Mouse (Mus musculus): ENCODE measurements around the gene Cblb. TPM values are rescaled to one million over a fixed set of nuclear protein-coding genes. Genes with fewer than 3 reads are reported as not detected.

The Cblb gene
- polyA plus RNA-seq, 1 experiment from 2014 or later, result 31.5 TPM

- no peaks in the 10 kb centered on the region for H3K4me1 ChIP-seq
- no peak overlapping the region for H3K4me2 ChIP-seq (replicated peaks)
- no peak overlapping the region for H3K9ac ChIP-seq
- H3K36me3 ChIP-seq, result peaks cover 46% of the 10 kb centered on the region
- H3K4me3 ChIP-seq, result no peak overlapping the region
- H3K9me3 ChIP-seq, result no peaks in the 10 kb centered on the region
- H3K27ac ChIP-seq, result no peak overlapping the region
- ATAC-seq (ENCODE audit: low FRiP score, low read depth), result no peak
- H3K27me3 ChIP-seq (replicated peaks), result no peaks in the 10 kb centered on the region
- 91% methylated on average over 5 of the region's 5 CpGs for WGBS
These were observed 159.7 kb downstream of the Cblb start for GRCm38 (mm10) chr16:52190714-52191113.

- H3K36me3 ChIP-seq, result peaks cover 43% of the 10 kb centered on the region
- ATAC-seq (ENCODE audit: low FRiP score, low read depth), result no peak
- WGBS, result 89% methylated on average over 5 of the region's 5 CpGs
These were observed 163.0 kb downstream of the Cblb start for GRCm38 (mm10) chr16:52194040-52194439.

GRCm38 (mm10) chr16:52194866-52195265, 163.8 kb downstream of the Cblb start:
- no peak overlapping the region for H3K9ac ChIP-seq
- no peaks in the 10 kb centered on the region for H3K9me3 ChIP-seq
- no peak overlapping the region for H3K4me2 ChIP-seq (replicated peaks)
- H3K27me3 ChIP-seq (replicated peaks), result no peaks in the 10 kb centered on the region
- WGBS, result 91% methylated on average over 3 of the region's 3 CpGs
- H3K27ac ChIP-seq, result no peak overlapping the region
- ATAC-seq (ENCODE audit: low FRiP score, low read depth), result no peak
- no peaks in the 10 kb centered on the region for H3K4me1 ChIP-seq
- no peak overlapping the region for H3K4me3 ChIP-seq
- peaks cover 37% of the 10 kb centered on the region for H3K36me3 ChIP-seq

More at GRCm38 (mm10) chr16:52194040-52194439, 163.0 kb downstream of the Cblb start:
- no peaks in the 10 kb centered on the region for H3K27me3 ChIP-seq (replicated peaks)
- H3K4me2 ChIP-seq (replicated peaks), result no peak overlapping the region
- no peak overlapping the region for H3K9ac ChIP-seq
- H3K9me3 ChIP-seq, result no peaks in the 10 kb centered on the region
- no peak overlapping the region for H3K27ac ChIP-seq
- H3K4me1 ChIP-seq, result no peaks in the 10 kb centered on the region
- H3K4me3 ChIP-seq, result no peak overlapping the region

GRCm38 (mm10) chr16:52200107-52200506, 169.1 kb downstream of the Cblb start:
- ATAC-seq (ENCODE audit: low FRiP score, low read depth), result no peak
- no peak overlapping the region for H3K27ac ChIP-seq
- H3K4me2 ChIP-seq (replicated peaks), result no peak overlapping the region
- no peaks in the 10 kb centered on the region for H3K4me1 ChIP-seq
- H3K9me3 ChIP-seq, result no peaks in the 10 kb centered on the region
- WGBS, result 93% methylated on average over 7 of the region's 7 CpGs
- no peak overlapping the region for H3K4me3 ChIP-seq
- H3K27me3 ChIP-seq (replicated peaks), result no peaks in the 10 kb centered on the region
- H3K9ac ChIP-seq, result no peak overlapping the region
- H3K36me3 ChIP-seq, result peaks cover 19% of the 10 kb centered on the region

GRCm38 (mm10) chr16:52210844-52211606, 180.0 kb downstream of the Cblb start:
- Histone ChIP-seq H3K27me3 (replicated peaks) (no peaks in the 10 kb centered on the region), H3K36me3 (no peaks in the 10 kb centered on the region), H3K4me3 (no peak overlapping the region), H3K4me1 (no peaks in the 10 kb centered on the region), H3K9me3 (no peaks in the 10 kb centered on the region), H3K4me2 (replicated peaks) (no peak overlapping the region), H3K27ac (no peak overlapping the region), H3K9ac (no peak overlapping the region)
- WGBS, result 66% methylated on average over 8 of the region's 8 CpGs
- ATAC-seq (ENCODE audit: low FRiP score, low read depth), result no peak

GRCm38 (mm10) chr16:52219069-52219468, 188.0 kb downstream of the Cblb start:
- H3K4me3 ChIP-seq, result no peak overlapping the region
- H3K4me2 ChIP-seq (replicated peaks), result no peak overlapping the region
- no peaks in the 10 kb centered on the region for H3K9me3 ChIP-seq
- H3K9ac ChIP-seq, result no peak overlapping the region
- H3K27me3 ChIP-seq (replicated peaks), result no peaks in the 10 kb centered on the region
- H3K4me1 ChIP-seq, result no peaks in the 10 kb centered on the region
- H3K27ac ChIP-seq, result no peak overlapping the region
- no peak for ATAC-seq (ENCODE audit: low FRiP score, low read depth)
- H3K36me3 ChIP-seq, result no peaks in the 10 kb centered on the region
- 20% methylated on average over 2 of the region's 2 CpGs for WGBS

- no peak overlapping the region for H3K9ac ChIP-seq
- no peak overlapping the region for H3K4me3 ChIP-seq
- H3K4me2 ChIP-seq (replicated peaks), result no peak overlapping the region
- no peak overlapping the region for H3K27ac ChIP-seq
- no peaks in the 10 kb centered on the region for H3K9me3 ChIP-seq
- no peaks in the 10 kb centered on the region for H3K4me1 ChIP-seq
- no peaks in the 10 kb centered on the region for H3K27me3 ChIP-seq (replicated peaks)
- WGBS, result 73% methylated on average over 4 of the region's 4 CpGs
- ATAC-seq (ENCODE audit: low FRiP score, low read depth), result no peak
- no peaks in the 10 kb centered on the region for H3K36me3 ChIP-seq
These were observed 191.9 kb downstream of the Cblb start for GRCm38 (mm10) chr16:52222896-52223295.

GRCm38 (mm10) chr16:52229446-52229845, 198.4 kb downstream of the Cblb start:
- WGBS, result 76% methylated on average over 7 of the region's 7 CpGs
- Histone ChIP-seq H3K9me3 (no peaks in the 10 kb centered on the region), H3K27ac (no peak overlapping the region), H3K36me3 (no peaks in the 10 kb centered on the region), H3K9ac (no peak overlapping the region), H3K4me3 (no peak overlapping the region), H3K4me2 (replicated peaks) (no peak overlapping the region), H3K4me1 (no peaks in the 10 kb centered on the region), H3K27me3 (replicated peaks) (no peaks in the 10 kb centered on the region)
- no peak for ATAC-seq (ENCODE audit: low FRiP score, low read depth)

GRCm38 (mm10) chr16:52229930-52230329, 198.9 kb downstream of the Cblb start:
- 70% methylated on average over 2 of the region's 2 CpGs for WGBS
- H3K4me2 ChIP-seq (replicated peaks), result no peak overlapping the region

GRCm38 (mm10) chr16:52242144-52242543, 211.1 kb downstream of the Cblb start:
- no peak overlapping the region for H3K9ac ChIP-seq
- no peaks in the 10 kb centered on the region for H3K4me1 ChIP-seq
- H3K36me3 ChIP-seq, result no peaks in the 10 kb centered on the region
- no peak overlapping the region for H3K4me2 ChIP-seq (replicated peaks)
- H3K27me3 ChIP-seq (replicated peaks), result no peaks in the 10 kb centered on the region
- H3K9me3 ChIP-seq, result no peaks in the 10 kb centered on the region
- H3K4me3 ChIP-seq, result no peak overlapping the region
- WGBS, result 76% methylated on average over 2 of the region's 2 CpGs
- H3K27ac ChIP-seq, result no peak overlapping the region
- no peak for ATAC-seq (ENCODE audit: low FRiP score, low read depth)

More at GRCm38 (mm10) chr16:52229930-52230329, 198.9 kb downstream of the Cblb start:
- H3K27ac ChIP-seq, result no peak overlapping the region
- H3K9me3 ChIP-seq, result no peaks in the 10 kb centered on the region
- no peak for ATAC-seq (ENCODE audit: low FRiP score, low read depth)
- no peak overlapping the region for H3K4me3 ChIP-seq
- no peaks in the 10 kb centered on the region for H3K36me3 ChIP-seq
- H3K4me1 ChIP-seq, result no peaks in the 10 kb centered on the region
- H3K9ac ChIP-seq, result no peak overlapping the region
- H3K27me3 ChIP-seq (replicated peaks), result no peaks in the 10 kb centered on the region

GRCm38 (mm10) chr16:52243421-52243973, 212.5 kb downstream of the Cblb start:
- H3K9me3 ChIP-seq, result no peaks in the 10 kb centered on the region
- H3K36me3 ChIP-seq, result no peaks in the 10 kb centered on the region
- H3K4me2 ChIP-seq (replicated peaks), result no peak overlapping the region
- no peak overlapping the region for H3K9ac ChIP-seq
- no peak overlapping the region for H3K4me3 ChIP-seq
- H3K4me1 ChIP-seq, result no peaks in the 10 kb centered on the region
- no peak for ATAC-seq (ENCODE audit: low FRiP score, low read depth)
- H3K27me3 ChIP-seq (replicated peaks), result no peaks in the 10 kb centered on the region
- no peak overlapping the region for H3K27ac ChIP-seq
- WGBS, result 87% methylated on average over 4 of the region's 4 CpGs

- no peaks in the 10 kb centered on the region for H3K4me1 ChIP-seq
- no peak overlapping the region for H3K4me2 ChIP-seq (replicated peaks)
- no peaks in the 10 kb centered on the region for H3K9me3 ChIP-seq
- H3K36me3 ChIP-seq, result no peaks in the 10 kb centered on the region
- no peak overlapping the region for H3K4me3 ChIP-seq
- no peak overlapping the region for H3K9ac ChIP-seq
- no peak for ATAC-seq (ENCODE audit: low FRiP score, low read depth)
- no peak overlapping the region for H3K27ac ChIP-seq
- 93% methylated on average over 4 of the region's 4 CpGs for WGBS
- no peaks in the 10 kb centered on the region for H3K27me3 ChIP-seq (replicated peaks)
These were observed 219.2 kb downstream of the Cblb start for GRCm38 (mm10) chr16:52250196-52250595.

- Histone ChIP-seq H3K36me3 (no peaks in the 10 kb centered on the region), H3K27me3 (replicated peaks) (no peaks in the 10 kb centered on the region), H3K9ac (no peak overlapping the region), H3K27ac (no peak overlapping the region), H3K4me3 (no peak overlapping the region), H3K4me1 (no peaks in the 10 kb centered on the region), H3K9me3 (no peaks in the 10 kb centered on the region), H3K4me2 (replicated peaks) (no peak overlapping the region)
- ATAC-seq (ENCODE audit: low FRiP score, low read depth), result no peak
- 91% methylated on average over 4 of the region's 4 CpGs for whole genome bisulfite sequencing
These were observed 219.9 kb downstream of the Cblb start for GRCm38 (mm10) chr16:52250935-52251334.

All from neural tube, embryonic 12.5 days (tissue).